Mouse (Mus musculus) forebrain, embryonic 11.5 days (tissue): ENCODE results near the gene Lpcat3. TPM values are rescaled to one million over a fixed set of nuclear protein-coding genes. Genes with fewer than 3 reads are reported as not detected.

Experiments
- ATAC-seq: fragments of 200-750 bp; cut with Nextera tagmentation; replicated peaks from 2 replicates; pipeline ENCODE4 v1.8.0; 2017; ENCODE audit warnings: moderate TSS enrichment; ENCODE audit not compliant: low FRiP score
- DNase-seq: peaks from one replicate; pipeline ENCODE4 v3.0.0-alpha.2; 2017; ENCODE audit warnings: low spot score
- H3K27ac ChIP-seq: fragments of 300-500 bp; sonication (generic); 2 replicates; pipeline ENCODE4 v1.5.1; 2014; ENCODE audit warnings: low read depth, low read length
- H3K27me3 ChIP-seq: fragments of 300-500 bp; sonication (generic); 2 replicates; pipeline ENCODE4 v1.6.1; 2014; ENCODE audit warnings: mild to moderate bottlenecking, low read length, mixed read lengths; ENCODE audit not compliant: control insufficient read depth, insufficient read depth
- H3K36me3 ChIP-seq: fragments of 300-500 bp; sonication (generic); 2 replicates; pipeline ENCODE4 v1.6.1; 2014; ENCODE audit warnings: mild to moderate bottlenecking, low read length, moderate library complexity, mixed read lengths; ENCODE audit not compliant: control insufficient read depth, insufficient read depth
- H3K4me1 ChIP-seq: fragments of 300-500 bp; sonication (generic); replicated peaks from 2 replicates; pipeline ENCODE4 v1.6.1; 2014; ENCODE audit warnings: low read length, mixed read lengths; ENCODE audit not compliant: control insufficient read depth, insufficient read depth
- H3K4me2 ChIP-seq: fragments of 300-500 bp; sonication (generic); 2 replicates; pipeline ENCODE4 v1.6.1; 2014; ENCODE audit warnings: low read depth, mild to moderate bottlenecking, low read length, moderate library complexity, mixed read lengths; ENCODE audit not compliant: severe bottlenecking
- H3K4me3 ChIP-seq: fragments of 300-500 bp; sonication (generic); 2 replicates; pipeline ENCODE4 v1.5.1; 2014; ENCODE audit warnings: low read depth, low read length
- H3K9ac ChIP-seq: fragments of 300-500 bp; sonication (generic); 2 replicates; pipeline ENCODE4 v1.6.1; 2014; ENCODE audit warnings: low read length
- H3K9me3 ChIP-seq: fragments of 300-500 bp; sonication (generic); 2 replicates; pipeline ENCODE4 v1.6.1; 2016; ENCODE audit warnings: low read length, mixed read lengths; ENCODE audit not compliant: control insufficient read depth
- WGBS: fragments of 180-500 bp; shearing (Covaris S2); extraction: QIAGEN DNeasy Blood & Tissue Kit; methylation state at CpG from one replicate; pipeline ENCODE4 v1.1.7; 2014; 5-methylcytosine and 5-hydroxymethylcytosine counted together
- polyA plus RNA-seq: library from polyadenylated mRNA; unstranded; fragments of >200 nt; fragmentation: Nextera tagmentation; extraction: Ambion mirVana; gene quantifications from 2 replicates; pipeline ENCODE4 v1.2.1, GENCODE M21; 2014

Gene Lpcat3
- polyA plus RNA-seq, 1 experiment from 2014 or later = 34.3 TPM

DNA sequence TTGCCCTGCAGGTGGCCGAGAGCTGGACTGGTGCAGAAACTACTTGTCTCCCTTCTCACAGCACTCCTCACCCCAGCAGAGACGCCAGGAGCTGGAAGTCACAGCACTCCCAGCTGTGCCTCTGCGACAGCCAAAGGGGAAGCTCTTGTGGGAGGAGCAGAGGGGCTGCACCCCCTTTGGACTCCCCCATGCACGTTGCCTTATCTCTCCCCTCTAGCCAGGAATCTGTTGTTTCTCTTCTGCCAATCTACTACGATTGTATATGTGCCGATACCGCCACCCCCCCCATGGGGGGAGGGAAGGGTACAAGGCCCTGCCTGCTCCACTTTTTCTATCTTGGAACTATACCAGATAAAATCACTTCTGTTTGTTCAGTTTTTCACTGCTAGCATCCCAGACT lies 41.0 kb downstream of the Lpcat3 start:
- no peak overlapping the region for H3K27ac ChIP-seq
- 81% methylated on average over 7 of the region's 7 CpGs for WGBS
- H3K27me3 ChIP-seq = no peaks in the 10 kb centered on the region
- no peaks in the 10 kb centered on the region for H3K9me3 ChIP-seq
- DNase-seq = no peak
- H3K4me3 ChIP-seq = no peak overlapping the region
- ATAC-seq = no peak
- peaks cover 19% of the 10 kb centered on the region; the same call in 1 of the 2 replicates for H3K36me3 ChIP-seq
- no peaks in the 10 kb centered on the region for H3K4me1 ChIP-seq
- H3K9ac ChIP-seq = no peak overlapping the region
- no peak overlapping the region for H3K4me2 ChIP-seq

DNA sequence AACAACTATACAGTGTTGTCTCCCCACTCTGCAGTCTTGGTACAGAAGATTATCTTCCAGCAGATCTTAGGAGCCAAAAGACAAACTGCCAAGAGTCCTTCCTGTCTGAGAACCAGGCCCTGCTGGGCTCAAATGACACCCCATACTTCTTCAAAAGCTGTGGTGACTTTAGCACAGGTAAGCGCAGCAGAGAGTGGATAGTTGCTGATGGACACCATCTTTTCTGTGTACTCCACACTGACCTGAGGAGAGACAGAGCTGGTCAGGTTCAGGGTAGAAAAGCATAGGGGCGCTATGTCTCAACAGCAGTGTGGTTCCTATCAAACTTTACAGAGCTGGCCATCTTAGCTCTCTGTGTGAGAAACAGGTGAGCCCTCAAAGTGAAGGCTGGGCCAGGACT lies 41.6 kb downstream of the Lpcat3 start:
- no peak overlapping the region for H3K9ac ChIP-seq
- H3K36me3 ChIP-seq = peaks cover 19% of the 10 kb centered on the region; the same call in 1 of the 2 replicates
- no peak overlapping the region for H3K4me3 ChIP-seq
- no peaks in the 10 kb centered on the region for H3K4me1 ChIP-seq
- no peaks in the 10 kb centered on the region for H3K9me3 ChIP-seq
- 92% methylated on average over 2 of the region's 2 CpGs for WGBS
- no peak overlapping the region for H3K27ac ChIP-seq
- no peak for DNase-seq
- H3K27me3 ChIP-seq = no peaks in the 10 kb centered on the region
- no peak overlapping the region for H3K4me2 ChIP-seq
- ATAC-seq = no peak

DNA sequence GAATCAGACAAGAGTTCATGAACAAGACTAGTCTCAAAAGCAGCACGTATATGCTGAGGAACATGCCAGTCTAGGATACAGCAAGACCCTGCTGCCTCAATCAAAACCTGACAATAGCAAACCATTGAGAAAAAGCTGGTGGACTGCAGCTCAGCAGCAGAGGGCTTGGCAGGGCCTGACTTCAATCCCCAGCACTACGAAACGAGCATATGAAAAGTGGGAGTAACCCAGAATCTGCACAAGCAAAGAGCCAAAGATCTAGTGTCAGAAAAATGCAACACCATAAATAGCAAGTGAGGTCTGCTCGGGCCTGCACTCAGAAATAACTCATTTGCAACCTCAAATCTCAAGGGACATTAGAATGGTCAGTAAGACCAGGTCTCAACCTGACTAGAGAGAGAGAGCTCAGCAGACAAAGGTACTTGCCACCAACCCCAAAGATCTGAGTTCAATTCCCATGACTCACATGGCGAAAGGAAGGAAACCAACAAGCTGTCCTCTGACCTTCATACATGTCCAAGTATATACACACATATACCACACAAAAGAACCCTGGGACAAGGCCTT lies 43.3 kb downstream of the Lpcat3 start:
- H3K27ac ChIP-seq = no peak overlapping the region
- no peaks in the 10 kb centered on the region for H3K27me3 ChIP-seq
- WGBS = 91% methylated on average over 5 of the region's 5 CpGs
- DNase-seq (no peak), ATAC-seq (no peak)
- H3K9me3 ChIP-seq = no peaks in the 10 kb centered on the region
- H3K4me3 ChIP-seq = no peak overlapping the region
- H3K4me2 ChIP-seq = no peak overlapping the region
- no peak overlapping the region for H3K9ac ChIP-seq
- peaks cover 4% of the 10 kb centered on the region; the same call in 1 of the 2 replicates for H3K4me1 ChIP-seq
- peaks cover 19% of the 10 kb centered on the region; the same call in 1 of the 2 replicates for H3K36me3 ChIP-seq

DNA sequence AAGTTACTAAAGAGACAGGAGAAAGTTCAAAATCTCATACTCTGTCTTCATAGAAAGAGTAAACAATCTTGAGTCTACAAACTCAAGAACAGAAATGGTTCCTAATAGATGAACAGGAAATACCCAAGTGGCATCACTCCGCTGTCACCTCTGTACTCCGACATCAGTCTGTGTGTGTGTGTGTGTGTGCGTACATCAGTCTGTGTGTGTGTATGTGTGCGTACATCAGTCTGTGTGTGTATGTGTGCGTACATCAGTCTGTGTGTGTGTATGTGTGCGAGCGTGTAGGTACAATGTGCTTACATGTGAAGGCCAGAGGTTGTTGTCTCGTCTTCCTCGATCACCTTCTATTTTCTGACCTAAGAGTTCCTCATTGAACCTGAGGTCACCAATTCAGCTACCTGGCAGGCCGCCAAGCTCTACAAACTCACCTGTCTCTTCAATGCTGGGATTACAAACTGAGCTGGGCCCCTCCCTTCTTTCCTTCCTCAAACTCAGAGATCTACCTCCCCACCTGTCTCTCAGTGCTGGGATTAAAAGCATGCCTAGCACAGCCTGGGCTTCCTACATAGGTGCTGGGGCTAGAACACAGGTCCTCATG lies 45.6 kb downstream of the Lpcat3 start:
- Histone ChIP-seq H3K9me3 (no peaks in the 10 kb centered on the region), H3K4me2 (no peak overlapping the region), H3K4me3 (no peak overlapping the region), H3K36me3 (peaks cover 16% of the 10 kb centered on the region; the same call in 1 of the 2 replicates), H3K27ac (no peak overlapping the region), H3K4me1 (peaks cover 5% of the 10 kb centered on the region; the same call in 1 of the 2 replicates), H3K27me3 (no peaks in the 10 kb centered on the region), H3K9ac (no peak overlapping the region)
- 95% methylated on average over 10 of the region's 10 CpGs for WGBS
- DNase-seq (no peak), ATAC-seq (no peak)

DNA sequence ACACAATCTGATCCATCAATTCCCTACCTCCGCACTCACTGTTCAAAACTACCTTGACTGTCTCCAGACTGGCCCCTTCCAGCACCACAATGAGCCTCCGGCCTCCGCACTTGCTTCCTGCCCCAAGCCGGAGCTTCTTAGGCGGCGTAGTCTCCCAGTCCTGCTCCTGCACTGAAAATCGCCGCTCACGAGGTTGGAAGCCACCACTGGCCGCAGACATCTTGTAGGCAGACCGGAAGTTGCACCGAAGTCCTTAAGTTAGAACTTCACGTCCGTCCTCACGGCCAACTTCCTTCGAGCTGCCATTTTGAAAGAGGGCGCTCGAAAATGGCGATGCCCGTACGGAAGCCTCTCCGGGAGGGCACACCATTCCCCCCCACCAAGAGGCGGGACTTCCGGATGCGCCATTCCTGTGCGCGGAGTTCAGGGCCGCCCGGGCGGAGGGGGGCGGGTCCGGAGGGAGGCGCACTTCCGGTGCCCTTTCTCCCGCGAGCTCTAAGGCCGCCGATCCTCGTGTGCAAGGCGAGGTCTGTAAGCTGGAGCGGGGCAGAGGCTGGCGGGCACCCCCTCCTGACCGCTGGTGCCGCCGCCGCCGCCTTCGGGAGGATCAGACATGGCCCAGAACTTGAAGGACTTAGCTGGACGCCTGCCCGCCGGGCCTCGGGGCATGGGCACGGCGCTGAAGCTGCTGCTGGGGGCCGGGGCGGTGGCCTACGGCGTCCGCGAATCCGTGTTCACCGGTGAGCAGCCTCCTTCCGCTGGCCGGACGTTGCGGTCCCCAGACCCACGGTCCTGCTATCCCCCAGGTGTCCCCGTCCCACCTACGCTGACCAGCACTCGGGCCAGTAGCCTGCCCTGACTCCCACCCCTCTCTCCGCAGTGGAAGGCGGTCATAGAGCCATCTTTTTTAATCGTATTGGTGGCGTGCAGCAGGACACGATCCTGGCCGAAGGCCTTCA lies 49.3 kb downstream of the Lpcat3 start, which contains the start of the genes Emg1 and Phb2:
Gene Emg1 (minus strand): TSS at position 355 of the 959 bp plus-strand sequence.
Gene Phb2 (plus strand): TSS at position 513 of the 959 bp plus-strand sequence.
- DNase-seq (peak; percentile 99), ATAC-seq (peak; percentile 95)
- no peaks in the 10 kb centered on the region for H3K9me3 ChIP-seq
- H3K9ac ChIP-seq = peak within 1 kb of the TSS; percentile 92
- no peaks in the 10 kb centered on the region for H3K27me3 ChIP-seq
- peaks cover 5% of the 10 kb centered on the region; the same call in 1 of the 2 replicates for H3K36me3 ChIP-seq
- H3K4me3 ChIP-seq = peak within 1 kb of the TSS; percentile 92
- H3K4me1 ChIP-seq = peaks cover 7% of the 10 kb centered on the region; the same call in 1 of the 2 replicates
- H3K27ac ChIP-seq = peak within 1 kb of the TSS; percentile 73
- WGBS = under 1% methylated on average over 76 of the region's 76 CpGs
- H3K4me2 ChIP-seq = peak within 1 kb of the TSS; percentile 98

DNA sequence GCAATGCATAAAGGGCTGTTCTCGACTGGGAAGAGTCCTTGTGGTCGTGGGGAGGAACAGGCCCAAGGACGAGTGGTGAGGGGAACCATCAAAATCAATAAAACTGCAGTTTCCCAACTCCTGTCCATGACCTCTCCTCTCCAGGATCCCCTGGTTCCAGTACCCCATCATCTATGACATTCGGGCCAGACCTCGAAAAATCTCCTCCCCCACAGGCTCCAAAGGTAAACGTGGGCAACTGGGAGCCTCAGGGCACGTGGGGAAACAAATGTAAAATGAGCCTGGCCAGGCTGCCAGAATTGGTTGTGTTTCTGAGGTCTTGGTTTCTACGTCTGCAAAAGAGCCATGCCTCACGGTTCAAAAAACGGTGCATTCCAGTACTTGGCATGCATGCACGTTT lies 50.1 kb downstream of the Lpcat3 start:
- H3K36me3 ChIP-seq = peaks cover 5% of the 10 kb centered on the region; the same call in 1 of the 2 replicates
- no peak overlapping the region for H3K27ac ChIP-seq
- peaks cover 7% of the 10 kb centered on the region; the same call in 1 of the 2 replicates for H3K4me1 ChIP-seq
- no peaks in the 10 kb centered on the region for H3K27me3 ChIP-seq
- ATAC-seq (no peak; the same call in 1 of the 2 replicates), DNase-seq (no peak)
- H3K9ac ChIP-seq = peak overlapping the region; percentile 92
- H3K4me3 ChIP-seq = peak overlapping the region; percentile 92
- WGBS = 25% methylated on average over 11 of the region's 11 CpGs
- H3K4me2 ChIP-seq = peak overlapping the region; percentile 98
- H3K9me3 ChIP-seq = no peaks in the 10 kb centered on the region

DNA sequence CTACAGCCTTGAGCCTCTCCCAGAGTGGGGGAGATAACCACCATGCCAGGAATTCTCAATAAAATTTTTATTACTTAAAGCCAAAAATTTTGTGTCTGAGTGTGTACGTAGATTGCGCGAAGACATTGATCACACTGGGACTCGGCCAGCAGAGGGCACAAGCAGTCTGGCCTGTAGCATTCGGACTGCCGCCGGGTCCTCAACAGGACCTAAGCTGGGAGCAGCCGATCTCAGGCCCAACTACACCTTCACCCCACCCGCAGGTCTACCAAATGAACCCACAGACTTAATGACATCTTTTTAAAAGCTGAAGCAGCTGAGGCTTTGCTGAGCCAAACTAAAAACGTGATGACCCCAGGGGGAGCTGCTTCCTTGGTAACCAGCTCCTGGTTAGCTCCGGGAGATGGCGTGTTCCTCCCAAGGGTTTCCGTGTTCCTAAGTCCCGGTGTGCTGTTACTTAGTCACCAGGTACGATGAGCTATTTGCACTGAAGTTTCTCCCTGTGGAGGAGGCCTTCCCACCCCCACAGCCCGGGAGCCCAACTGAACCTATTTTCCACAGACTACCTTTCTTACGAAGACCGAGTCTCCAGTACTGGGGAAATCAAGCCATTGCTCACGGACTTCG lies 54.1 kb downstream of the Lpcat3 start:
- H3K36me3 ChIP-seq = peaks cover 5% of the 10 kb centered on the region; the same call in 1 of the 2 replicates

DNA sequence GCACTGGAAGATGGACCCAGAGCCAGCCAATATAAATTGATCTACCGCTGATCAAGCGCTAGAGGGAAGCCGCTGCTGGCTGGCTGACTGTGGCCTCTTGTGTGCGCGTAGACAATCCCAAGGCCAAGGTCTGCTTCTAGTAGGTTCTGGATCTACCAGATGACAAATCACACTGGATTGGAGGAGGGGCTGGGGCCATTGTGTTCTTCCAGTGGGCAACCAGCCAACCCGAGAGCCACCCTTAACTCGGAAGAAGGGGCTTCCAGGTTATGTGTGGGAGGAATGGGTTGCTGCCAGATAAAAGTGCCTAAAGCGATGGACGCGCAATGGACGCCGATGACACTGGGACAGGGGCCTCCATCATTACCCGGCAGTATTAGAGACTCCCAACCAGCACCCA lies 55.1 kb downstream of the Lpcat3 start:
- H3K27ac ChIP-seq = no peak overlapping the region
- no peaks in the 10 kb centered on the region for H3K9me3 ChIP-seq
- DNase-seq (no peak), ATAC-seq (no peak)
- peaks cover 5% of the 10 kb centered on the region; the same call in 1 of the 2 replicates for H3K36me3 ChIP-seq
- peaks cover 2% of the 10 kb centered on the region; the same call in 1 of the 2 replicates for H3K4me1 ChIP-seq
- no peak overlapping the region for H3K4me3 ChIP-seq
- H3K4me2 ChIP-seq = no peak overlapping the region
- H3K27me3 ChIP-seq = no peaks in the 10 kb centered on the region
- no peak overlapping the region for H3K9ac ChIP-seq
- WGBS = 79% methylated on average over 13 of the region's 13 CpGs

More for the DNA sequence above, 54.1 kb downstream of the Lpcat3 start:
- 69% methylated on average over 20 of the region's 20 CpGs for WGBS
- Histone ChIP-seq H3K4me2 (no peak overlapping the region), H3K4me1 (peaks cover 2% of the 10 kb centered on the region; the same call in 1 of the 2 replicates), H3K27me3 (no peaks in the 10 kb centered on the region), H3K4me3 (no peak overlapping the region), H3K27ac (no peak overlapping the region), H3K9me3 (no peaks in the 10 kb centered on the region), H3K9ac (no peak overlapping the region)
- DNase-seq (peak; percentile 77), ATAC-seq (no peak)
